Mouse (Mus musculus): Measurements from ENCODE around the gene Lpcat1. TPM values are rescaled to one million over a fixed set of nuclear protein-coding genes. Genes with fewer than 3 reads are reported as not detected.

Lpcat1 gene
- total RNA-seq (2021) = 10 to 100 TPM; 48.8 to 53.3 TPM
- long read RNA-seq, experiment 1, transcript Lpcat1-201 (14 exons, 3,675 nt) = major isoform, 32 of 39 reads
- long read RNA-seq, experiment 1, partial matches to known transcripts = 2 of 39 reads
- long read RNA-seq, experiment 1, other reads (novel, unspliced or antisense) = 3 of 39 reads
- long read RNA-seq, experiment 2, transcript Lpcat1-201 (14 exons, 3,675 nt) = major isoform, 59 of 73 reads
- long read RNA-seq, experiment 2, transcript Lpcat1-202 (13 exons, 3,532 nt) = minor isoform, 6 of 73 reads
- long read RNA-seq, experiment 2, partial matches to known transcripts = 2 of 73 reads
- long read RNA-seq, experiment 2, other reads (novel, unspliced or antisense) = 5 of 73 reads

GRCm38 (mm10) chr13:73467034-73467420 lies at the start of gene Lpcat1:
Lpcat1 (plus strand) TSS chr13:73467197.
- intact Hi-C loops (cut with DNase I) = no loop called here
- DNase-seq (ENCODE audit: low spot score in 2 of 2) = peak; percentile 89 to 91

GRCm38 (mm10) chr13:73417478-73418220 lies 49.3 kb upstream of the Lpcat1 start:
- peak; percentile 17 to 34 for DNase-seq (ENCODE audit: low spot score in 2 of 2)
- intact Hi-C loops (cut with DNase I) = no loop called here

- no peak for DNase-seq (ENCODE audit: low spot score in 2 of 2)
- intact Hi-C loops (cut with DNase I) = no loop called here
These were observed 48.7 kb upstream of the Lpcat1 start for GRCm38 (mm10) chr13:73418297-73418696.

- no peak for DNase-seq (ENCODE audit: low spot score in 2 of 2)
- intact Hi-C loops (cut with DNase I) = no loop called here
These were observed 47.8 kb upstream of the Lpcat1 start for GRCm38 (mm10) chr13:73419244-73419643.

GRCm38 (mm10) chr13:73423043-73423442 lies 44.0 kb upstream of the Lpcat1 start:
- intact Hi-C loops (cut with DNase I) = loop anchor here (10.0 kb wide), 2 partner anchors 182 to 482 kb away; partner anchors contain the start of gene Clptm1l
- DNase-seq (ENCODE audit: low spot score in 2 of 2) = no peak

GRCm38 (mm10) chr13:73425035-73425434 lies 42.0 kb upstream of the Lpcat1 start:
- no peak for DNase-seq (ENCODE audit: low spot score in 2 of 2)
- intact Hi-C loops (cut with DNase I) = loop anchor here (5.0 to 10.0 kb wide), 4 partner anchors 180 to 480 kb away; partner anchors contain the start of gene Clptm1l

GRCm38 (mm10) chr13:73425839-73426490 lies 41.0 kb upstream of the Lpcat1 start:
- intact Hi-C loops (cut with DNase I) = loop anchor here (1.0 to 10.0 kb wide), 6 partner anchors 39 to 479 kb away; partner anchors contain the start of gene Clptm1l
- DNase-seq (ENCODE audit: low spot score in 2 of 2) = peak; percentile 74 to 82

- intact Hi-C loops (cut with DNase I) = loop anchor here (1.0 to 10.0 kb wide), 6 partner anchors 38 to 478 kb away; partner anchors contain the start of gene Clptm1l
- DNase-seq (ENCODE audit: low spot score in 2 of 2) = peak; percentile 23 to 49
These were observed 40.4 kb upstream of the Lpcat1 start for GRCm38 (mm10) chr13:73426587-73426986.

GRCm38 (mm10) chr13:73429605-73430321 lies 37.2 kb upstream of the Lpcat1 start:
- intact Hi-C loops (cut with DNase I) = loop anchor here (5.0 to 10.0 kb wide), 4 partner anchors 175 to 475 kb away; partner anchors contain the start of gene Clptm1l
- no peak for DNase-seq (ENCODE audit: low spot score in 2 of 2)

- DNase-seq (ENCODE audit: low spot score in 2 of 2) = no peak
- intact Hi-C loops (cut with DNase I) = no loop called here
These were observed 34.4 kb upstream of the Lpcat1 start for GRCm38 (mm10) chr13:73432466-73433149.

GRCm38 (mm10) chr13:73433681-73434535 lies 33.1 kb upstream of the Lpcat1 start:
- intact Hi-C loops (cut with DNase I) = no loop called here
- DNase-seq (ENCODE audit: low spot score in 2 of 2) = no peak

GRCm38 (mm10) chr13:73434687-73435086 lies 32.3 kb upstream of the Lpcat1 start:
- no peak for DNase-seq (ENCODE audit: low spot score in 2 of 2)
- intact Hi-C loops (cut with DNase I) = no loop called here

GRCm38 (mm10) chr13:73435662-73436061 lies 31.3 kb upstream of the Lpcat1 start:
- DNase-seq (ENCODE audit: low spot score in 2 of 2) = no peak
- intact Hi-C loops (cut with DNase I) = no loop called here

GRCm38 (mm10) chr13:73439057-73439456 lies 27.9 kb upstream of the Lpcat1 start:
- DNase-seq (ENCODE audit: low spot score in 2 of 2) = peak in 1 of 2 experiments; percentile 12
- intact Hi-C loops (cut with DNase I) = no loop called here

- intact Hi-C loops (cut with DNase I) = no loop called here
These were observed 26.0 kb upstream of the Lpcat1 start for GRCm38 (mm10) chr13:73441032-73441431.

GRCm38 (mm10) chr13:73441686-73442085 lies 25.3 kb upstream of the Lpcat1 start:
- no peak for DNase-seq (ENCODE audit: low spot score in 2 of 2)
- intact Hi-C loops (cut with DNase I) = no loop called here

More at GRCm38 (mm10) chr13:73441032-73441431, 26.0 kb upstream of the Lpcat1 start:
- no peak for DNase-seq (ENCODE audit: low spot score in 2 of 2)

- no peak for DNase-seq (ENCODE audit: low spot score in 2 of 2)
- intact Hi-C loops (cut with DNase I) = no loop called here
These were observed 24.6 kb upstream of the Lpcat1 start for GRCm38 (mm10) chr13:73442431-73442830.

All from left cerebral cortex, postnatal 14 days (tissue).